Mouse (Mus musculus) kidney, embryonic 16.5 days (tissue): Measurements from ENCODE around the gene Nsg2. TPM values are rescaled to one million over a fixed set of nuclear protein-coding genes. Genes with fewer than 3 reads are reported as not detected.
A peak's percentile ranks its signal among the peaks of the same experiment; 100 is the strongest.

Source experiments
- ATAC-seq: fragments of 200-750 bp; cut with Nextera tagmentation; 2 replicates; pipeline ENCODE4 v1.8.0; 2017; ENCODE audit warnings: moderate TSS enrichment; ENCODE audit not compliant: low FRiP score, low TSS enrichment
- H3K27ac ChIP-seq: fragments of 300-500 bp; sonication (generic); 2 replicates; pipeline ENCODE4 v1.5.1; 2014; ENCODE audit warnings: low read length
- H3K27me3 ChIP-seq: fragments of 300-500 bp; sonication (generic); 2 replicates; pipeline ENCODE4 v1.6.1; 2014; ENCODE audit warnings: low read length, control low read depth, mixed read lengths; ENCODE audit not compliant: insufficient read depth
- H3K36me3 ChIP-seq: fragments of 300-500 bp; sonication (generic); 2 replicates; pipeline ENCODE4 v1.6.1; 2014; ENCODE audit warnings: low read length, control low read depth, mixed read lengths; ENCODE audit not compliant: insufficient read depth
- H3K4me1 ChIP-seq: fragments of 300-500 bp; sonication (generic); 2 replicates; pipeline ENCODE4 v1.6.1; 2014; ENCODE audit warnings: low read length, control low read depth, mixed read lengths; ENCODE audit not compliant: insufficient read depth
- H3K4me2 ChIP-seq: fragments of 300-500 bp; sonication (generic); replicated peaks from 2 replicates; pipeline ENCODE4 v1.6.1; 2014; ENCODE audit warnings: low read depth, low read length
- H3K4me3 ChIP-seq: fragments of 300-500 bp; sonication (generic); 2 replicates; pipeline ENCODE4 v1.5.1; 2014; ENCODE audit warnings: mild to moderate bottlenecking, low read length
- H3K9ac ChIP-seq: fragments of 300-500 bp; sonication (generic); replicated peaks from 2 replicates; pipeline ENCODE4 v1.6.1; 2014; ENCODE audit warnings: low read length
- H3K9me3 ChIP-seq: fragments of 300-500 bp; sonication (generic); 2 replicates; pipeline ENCODE4 v1.6.1; 2016; ENCODE audit warnings: low read length, control low read depth
- WGBS: fragments of 180-500 bp; shearing (Covaris S2); extraction: QIAGEN DNeasy Blood & Tissue Kit; methylation state at CpG from one replicate; pipeline ENCODE4 v1.1.7; 2014; 5-methylcytosine and 5-hydroxymethylcytosine counted together
- polyA plus RNA-seq: library from polyadenylated mRNA; unstranded; fragments of >200 nt; fragmentation: Nextera tagmentation; extraction: Ambion mirVana; gene quantifications from 2 replicates; pipeline ENCODE4 v1.2.1, GENCODE M21; 2015

Gene Nsg2
- polyA plus RNA-seq, 1 experiment from 2014 or later, result 5.9 TPM

GRCm38 (mm10) chr11:32009961-32010662, 9.8 kb downstream of the Nsg2 start:
- Histone ChIP-seq H3K27ac (no peak overlapping the region), H3K9ac (no peak overlapping the region), H3K4me2 (no peak overlapping the region), H3K27me3 (no peaks in the 10 kb centered on the region), H3K4me3 (no peak overlapping the region), H3K9me3 (peaks cover 10% of the 10 kb centered on the region), H3K4me1 (peaks cover 17% of the 10 kb centered on the region), H3K36me3 (no peaks in the 10 kb centered on the region)
- WGBS, result 26% methylated on average over 13 of the region's 13 CpGs
- peak; percentile 65; the same call in 1 of the 2 replicates for ATAC-seq

DNA sequence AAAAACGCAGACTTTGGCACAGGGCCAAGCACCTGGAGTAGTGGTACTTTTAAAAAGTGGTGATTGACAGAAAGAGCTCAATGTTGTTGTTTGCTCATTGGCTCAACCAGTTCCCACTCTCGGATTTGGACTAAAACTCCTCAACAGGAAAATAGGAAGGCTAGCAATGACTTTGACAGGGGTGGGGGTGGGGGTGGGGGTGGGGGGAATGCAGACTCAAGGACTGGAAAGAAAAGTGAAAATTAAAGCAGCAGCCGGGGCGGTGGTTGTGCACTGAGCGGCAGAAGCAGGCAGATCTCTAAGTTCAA, 10.4 kb downstream of the Nsg2 start:
- no peak overlapping the region for H3K4me2 ChIP-seq
- no peak overlapping the region for H3K4me3 ChIP-seq
- H3K4me1 ChIP-seq, result peaks cover 17% of the 10 kb centered on the region
- 52% methylated on average over 5 of the region's 5 CpGs for WGBS
- H3K27me3 ChIP-seq, result no peaks in the 10 kb centered on the region
- H3K9me3 ChIP-seq, result peaks cover 10% of the 10 kb centered on the region
- no peak overlapping the region for H3K27ac ChIP-seq
- no peak for ATAC-seq
- no peaks in the 10 kb centered on the region for H3K36me3 ChIP-seq
- H3K9ac ChIP-seq, result no peak overlapping the region

- H3K4me1 ChIP-seq, result peaks cover 17% of the 10 kb centered on the region
- no peak for ATAC-seq
- H3K4me3 ChIP-seq, result no peak overlapping the region
- H3K9me3 ChIP-seq, result peaks cover 4% of the 10 kb centered on the region
- H3K4me2 ChIP-seq, result no peak overlapping the region
- H3K27me3 ChIP-seq, result no peaks in the 10 kb centered on the region
- 60% methylated on average over 9 of the region's 9 CpGs for WGBS
- H3K27ac ChIP-seq, result no peak overlapping the region; the same call in 1 of the 2 replicates
- no peak overlapping the region for H3K9ac ChIP-seq
- H3K36me3 ChIP-seq, result no peaks in the 10 kb centered on the region
Measured at GRCm38 (mm10) chr11:32011867-32012603, 11.8 kb downstream of the Nsg2 start.

- Histone ChIP-seq H3K27ac (no peak overlapping the region), H3K27me3 (no peaks in the 10 kb centered on the region), H3K4me3 (no peak overlapping the region), H3K4me2 (no peak overlapping the region), H3K4me1 (peaks cover 17% of the 10 kb centered on the region), H3K9ac (no peak overlapping the region), H3K9me3 (no peaks in the 10 kb centered on the region), H3K36me3 (no peaks in the 10 kb centered on the region)
- WGBS, result 76% methylated on average over 4 of the region's 4 CpGs
- ATAC-seq, result no peak
Measured at GRCm38 (mm10) chr11:32013014-32013427, 12.8 kb downstream of the Nsg2 start.

- 81% methylated on average over 1 of the region's 1 CpGs for WGBS
- Histone ChIP-seq H3K27ac (no peak overlapping the region), H3K9me3 (no peaks in the 10 kb centered on the region), H3K27me3 (no peaks in the 10 kb centered on the region), H3K4me1 (peaks cover 17% of the 10 kb centered on the region), H3K4me2 (no peak overlapping the region), H3K4me3 (no peak overlapping the region), H3K36me3 (no peaks in the 10 kb centered on the region), H3K9ac (no peak overlapping the region)
- no peak for ATAC-seq
Measured at GRCm38 (mm10) chr11:32013561-32013960, 13.3 kb downstream of the Nsg2 start.

- H3K27me3 ChIP-seq, result no peaks in the 10 kb centered on the region
- H3K27ac ChIP-seq, result no peak overlapping the region
- H3K36me3 ChIP-seq, result no peaks in the 10 kb centered on the region
- no peak overlapping the region for H3K4me3 ChIP-seq
- H3K9ac ChIP-seq, result no peak overlapping the region
- no peak overlapping the region for H3K4me2 ChIP-seq
- H3K4me1 ChIP-seq, result peaks cover 8% of the 10 kb centered on the region
- ATAC-seq, result no peak
- WGBS, result 60% methylated on average over 4 of the region's 4 CpGs
- no peaks in the 10 kb centered on the region for H3K9me3 ChIP-seq
Measured at GRCm38 (mm10) chr11:32018201-32018600, 17.9 kb downstream of the Nsg2 start.

- Histone ChIP-seq H3K4me1 (peaks cover 8% of the 10 kb centered on the region), H3K4me3 (no peak overlapping the region), H3K36me3 (no peaks in the 10 kb centered on the region), H3K27ac (0 out of 2 replicates have a peak overlapping the region, but pooled peaks have one; percentile 10), H3K27me3 (no peaks in the 10 kb centered on the region), H3K9me3 (no peaks in the 10 kb centered on the region), H3K9ac (no peak overlapping the region), H3K4me2 (no peak overlapping the region)
- WGBS, result 29% methylated on average over 8 of the region's 8 CpGs
- peak; percentile 51 for ATAC-seq
Measured at GRCm38 (mm10) chr11:32020031-32020965, 20.0 kb downstream of the Nsg2 start.

DNA sequence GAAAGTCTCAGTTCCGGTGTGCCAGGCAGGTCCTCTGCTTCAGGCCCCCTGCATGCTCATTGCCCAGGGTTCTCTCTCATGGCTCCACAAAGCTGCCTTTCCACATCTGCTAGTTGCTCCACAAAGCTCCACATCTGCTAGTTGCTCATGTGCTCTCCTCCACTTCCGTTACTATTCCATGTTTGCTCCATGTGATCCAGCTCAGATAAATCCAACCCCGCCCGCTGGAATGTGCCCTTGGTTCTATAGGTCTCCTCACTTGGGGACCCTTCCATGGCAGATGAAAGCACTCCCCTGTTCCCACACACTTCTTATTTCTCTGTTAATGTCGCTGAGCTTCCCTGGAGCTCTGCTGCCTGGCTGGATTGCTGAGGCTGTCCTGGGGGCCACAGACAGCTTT, 26.4 kb downstream of the Nsg2 start:
- peak overlapping the region; percentile 31; the same call in 1 of the 2 replicates for H3K27ac ChIP-seq
- peaks cover 18% of the 10 kb centered on the region for H3K4me1 ChIP-seq
- H3K27me3 ChIP-seq, result no peaks in the 10 kb centered on the region
- WGBS, result 46% methylated on average over 5 of the region's 5 CpGs
- no peaks in the 10 kb centered on the region for H3K9me3 ChIP-seq
- no peak overlapping the region for H3K9ac ChIP-seq
- peak; percentile 74 for ATAC-seq
- H3K4me3 ChIP-seq, result no peak overlapping the region
- H3K36me3 ChIP-seq, result no peaks in the 10 kb centered on the region
- no peak overlapping the region for H3K4me2 ChIP-seq

DNA sequence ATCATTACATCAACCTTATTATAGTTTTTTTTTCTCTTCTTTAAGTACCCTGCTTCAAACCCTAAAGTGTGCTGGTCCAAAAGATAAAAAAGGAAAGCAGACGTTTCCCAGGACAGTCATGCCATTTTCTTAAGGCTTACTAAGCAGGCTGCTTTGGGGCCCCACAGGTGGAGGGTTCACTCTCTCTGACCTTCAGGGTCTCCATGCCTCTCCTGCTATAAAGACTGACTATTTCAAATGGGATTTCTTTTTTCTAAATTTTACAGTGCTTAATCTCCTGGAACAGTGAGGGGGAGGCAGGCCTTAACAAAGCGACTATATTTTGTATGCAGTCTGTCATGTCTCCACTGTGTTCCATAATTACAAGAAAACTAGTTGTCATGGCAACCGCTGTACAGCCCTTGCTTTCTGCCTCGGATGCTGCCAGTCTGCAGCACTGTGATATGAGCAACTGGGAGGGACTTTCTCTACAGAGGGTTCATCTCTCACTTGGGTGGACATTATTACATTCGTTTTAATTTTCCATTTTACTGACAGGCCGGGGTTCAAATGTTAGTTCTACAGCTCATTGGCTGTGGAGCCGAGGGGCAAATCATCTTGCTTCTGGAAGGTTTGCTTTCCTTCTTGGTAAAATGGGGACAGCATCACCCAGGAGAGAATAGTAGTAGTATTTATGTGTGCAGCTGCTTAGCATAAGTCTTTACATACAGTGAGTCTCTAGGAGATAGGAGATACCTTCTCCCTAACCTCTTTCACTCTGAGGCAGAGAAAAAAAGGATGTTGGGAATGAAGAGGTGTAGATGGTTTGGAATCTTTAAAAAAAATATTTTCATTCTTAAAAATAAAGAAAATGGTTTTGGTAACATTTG, 27.4 kb downstream of the Nsg2 start:
- Histone ChIP-seq H3K9ac (no peak overlapping the region), H3K36me3 (no peaks in the 10 kb centered on the region), H3K9me3 (no peaks in the 10 kb centered on the region), H3K4me1 (peaks cover 18% of the 10 kb centered on the region), H3K4me3 (no peak overlapping the region), H3K27me3 (no peaks in the 10 kb centered on the region), H3K4me2 (no peak overlapping the region), H3K27ac (no peak overlapping the region)
- ATAC-seq, result no peak
- 41% methylated on average over 7 of the region's 7 CpGs for WGBS
